Mouse (Mus musculus): ENCODE results near the gene Eif4enif1. TPM values are rescaled to one million over a fixed set of nuclear protein-coding genes. Genes with fewer than 3 reads are reported as not detected.
"Not testable (repeated sequence)": the region's sequence is repeated elsewhere in the genome, so short reads cannot be mapped to it uniquely, and the experiment has no call there.

Eif4enif1 gene
- polyA plus RNA-seq, 1 experiment from 2014 or later: 17.7 TPM

- H3K27ac ChIP-seq (ENCODE audit: low read length); H3K4me1 ChIP-seq (ENCODE audit: insufficient read depth, low read depth, low read length); H3K9me3 ChIP-seq (ENCODE audit: low read length); H3K4me3 ChIP-seq (ENCODE audit: low read depth, low read length); H3K36me3 ChIP-seq (ENCODE audit: insufficient read depth, low read length); H3K4me2 ChIP-seq (replicated peaks; ENCODE audit: low read depth, low read length); H3K27me3 ChIP-seq (replicated peaks; ENCODE audit: insufficient read depth, low read length); H3K9ac ChIP-seq (replicated peaks; ENCODE audit: low read depth); ATAC-seq: not testable (repeated sequence)
- DNase-seq (ENCODE audit: low spot score): peak; percentile 5
- 87% methylated on average over 7 of the region's 7 CpGs for WGBS
These were observed 22.5 kb upstream of the Eif4enif1 start for GRCm38 (mm10) chr11:3179726-3180092.

GRCm38 (mm10) chr11:3180510-3181160, 21.6 kb upstream of the Eif4enif1 start:
- DNase-seq (ENCODE audit: low spot score): peak; percentile 5
- H3K4me1 ChIP-seq (ENCODE audit: insufficient read depth, low read depth, low read length); H3K27me3 ChIP-seq (replicated peaks; ENCODE audit: insufficient read depth, low read length); H3K36me3 ChIP-seq (ENCODE audit: insufficient read depth, low read length); H3K9ac ChIP-seq (replicated peaks; ENCODE audit: low read depth); H3K4me2 ChIP-seq (replicated peaks; ENCODE audit: low read depth, low read length); H3K9me3 ChIP-seq (ENCODE audit: low read length); H3K4me3 ChIP-seq (ENCODE audit: low read depth, low read length); ATAC-seq; H3K27ac ChIP-seq (ENCODE audit: low read length): not testable (repeated sequence)
- 67% methylated on average over 6 of the region's 6 CpGs for WGBS

- DNase-seq (ENCODE audit: low spot score): peak; percentile 29
- H3K4me2 ChIP-seq (replicated peaks; ENCODE audit: low read depth, low read length); H3K9me3 ChIP-seq (ENCODE audit: low read length); H3K9ac ChIP-seq (replicated peaks; ENCODE audit: low read depth); H3K4me1 ChIP-seq (ENCODE audit: insufficient read depth, low read depth, low read length); H3K27ac ChIP-seq (ENCODE audit: low read length); H3K27me3 ChIP-seq (replicated peaks; ENCODE audit: insufficient read depth, low read length); H3K4me3 ChIP-seq (ENCODE audit: low read depth, low read length); H3K36me3 ChIP-seq (ENCODE audit: insufficient read depth, low read length); ATAC-seq: not testable (repeated sequence)
- WGBS: 46% methylated on average over 4 of the region's 4 CpGs
These were observed 20.9 kb upstream of the Eif4enif1 start for GRCm38 (mm10) chr11:3181250-3181649.

- not testable (repeated sequence) for H3K4me1 ChIP-seq (ENCODE audit: insufficient read depth, low read depth, low read length); DNase-seq (ENCODE audit: low spot score); H3K4me2 ChIP-seq (replicated peaks; ENCODE audit: low read depth, low read length); H3K27me3 ChIP-seq (replicated peaks; ENCODE audit: insufficient read depth, low read length); H3K9me3 ChIP-seq (ENCODE audit: low read length); H3K36me3 ChIP-seq (ENCODE audit: insufficient read depth, low read length); ATAC-seq; H3K27ac ChIP-seq (ENCODE audit: low read length); H3K4me3 ChIP-seq (ENCODE audit: low read depth, low read length); H3K9ac ChIP-seq (replicated peaks; ENCODE audit: low read depth)
- WGBS: 40% methylated on average over 1 of the region's 1 CpGs
These were observed 20.2 kb upstream of the Eif4enif1 start for GRCm38 (mm10) chr11:3181971-3182370.

- 93% methylated on average over 1 of the region's 1 CpGs for WGBS
These were observed 19.5 kb upstream of the Eif4enif1 start for GRCm38 (mm10) chr11:3182707-3183106.

GRCm38 (mm10) chr11:3193363-3193762, 8.8 kb upstream of the Eif4enif1 start, which contains the start of gene Sfi1:
TSS of gene Sfi1 (minus strand) at chr11:3193463.
- WGBS: 86% methylated on average over 25 of the region's 25 CpGs
- no peak within 1 kb of the TSS for H3K4me3 ChIP-seq (ENCODE audit: low read depth, low read length)
- no peak for ATAC-seq

More at GRCm38 (mm10) chr11:3182707-3183106, 19.5 kb upstream of the Eif4enif1 start:
- not testable (repeated sequence) for H3K27ac ChIP-seq (ENCODE audit: low read length); H3K27me3 ChIP-seq (replicated peaks; ENCODE audit: insufficient read depth, low read length); H3K4me2 ChIP-seq (replicated peaks; ENCODE audit: low read depth, low read length); DNase-seq (ENCODE audit: low spot score); H3K9me3 ChIP-seq (ENCODE audit: low read length); H3K36me3 ChIP-seq (ENCODE audit: insufficient read depth, low read length); H3K4me1 ChIP-seq (ENCODE audit: insufficient read depth, low read depth, low read length); H3K9ac ChIP-seq (replicated peaks; ENCODE audit: low read depth); H3K4me3 ChIP-seq (ENCODE audit: low read depth, low read length); ATAC-seq

GRCm38 (mm10) chr11:3200636-3201035, 1.6 kb upstream of the Eif4enif1 start:
- 97% methylated on average over 5 of the region's 7 CpGs for WGBS
- H3K27me3 ChIP-seq (replicated peaks; ENCODE audit: insufficient read depth, low read length): not testable (repeated sequence)

More at GRCm38 (mm10) chr11:3193363-3193762, 8.8 kb upstream of the Eif4enif1 start, which contains the start of gene Sfi1:
- Histone ChIP-seq H3K4me1 (ENCODE audit: insufficient read depth, low read depth, low read length) (no peaks in the 10 kb centered on the region), H3K36me3 (ENCODE audit: insufficient read depth, low read length) (no peaks in the 10 kb centered on the region), H3K9me3 (ENCODE audit: low read length) (no peaks in the 10 kb centered on the region), H3K9ac (replicated peaks; ENCODE audit: low read depth) (no peak within 1 kb of the TSS), H3K27me3 (replicated peaks; ENCODE audit: insufficient read depth, low read length) (no peaks in the 10 kb centered on the region), H3K4me2 (replicated peaks; ENCODE audit: low read depth, low read length) (no peak within 1 kb of the TSS), H3K27ac (ENCODE audit: low read length) (no peak within 1 kb of the TSS)
- TF ChIP-seq CTCF (IDR thresholded peaks at IDR 0.05): no peak
- TF ChIP-seq EP300 (IDR thresholded peaks at IDR 0.05): no peak
- no peak for DNase-seq (ENCODE audit: low spot score)

More at GRCm38 (mm10) chr11:3200636-3201035, 1.6 kb upstream of the Eif4enif1 start:
- H3K36me3 ChIP-seq (ENCODE audit: insufficient read depth, low read length); DNase-seq (ENCODE audit: low spot score); H3K9ac ChIP-seq (replicated peaks; ENCODE audit: low read depth); H3K27ac ChIP-seq (ENCODE audit: low read length); H3K4me1 ChIP-seq (ENCODE audit: insufficient read depth, low read depth, low read length); ATAC-seq; H3K4me2 ChIP-seq (replicated peaks; ENCODE audit: low read depth, low read length); H3K4me3 ChIP-seq (ENCODE audit: low read depth, low read length); H3K9me3 ChIP-seq (ENCODE audit: low read length): not testable (repeated sequence)
